Mouse (Mus musculus) embryonic stem cell, embryonic (primary cell): ENCODE data around the gene Hsf2bp.

Source experiments
- CTCF ChIA-PET, 4 experiments: fragments of 300-600 bp in 2 of 4; fragments of 350-600 bp in 2 of 4; sonication (Branson Sonifier 250); formaldehyde crosslinking; loops; one replicate each; lab custom pipeline; 2022; ENCODE audit warnings: inconsistent platforms in 2 of 4; lab: Charles Lee
- POLR2A ChIA-PET, 4 experiments: fragments of 300-600 bp in 2 of 4; fragments of 350-600 bp in 2 of 4; sonication (Branson Sonifier 250); formaldehyde crosslinking; loops; one replicate each; lab custom pipeline; 2022; ENCODE audit warnings: antibody characterized with exemption in 4 of 4, inconsistent platforms in 1 of 4; lab: Charles Lee

Gene Hsf2bp

DNA sequence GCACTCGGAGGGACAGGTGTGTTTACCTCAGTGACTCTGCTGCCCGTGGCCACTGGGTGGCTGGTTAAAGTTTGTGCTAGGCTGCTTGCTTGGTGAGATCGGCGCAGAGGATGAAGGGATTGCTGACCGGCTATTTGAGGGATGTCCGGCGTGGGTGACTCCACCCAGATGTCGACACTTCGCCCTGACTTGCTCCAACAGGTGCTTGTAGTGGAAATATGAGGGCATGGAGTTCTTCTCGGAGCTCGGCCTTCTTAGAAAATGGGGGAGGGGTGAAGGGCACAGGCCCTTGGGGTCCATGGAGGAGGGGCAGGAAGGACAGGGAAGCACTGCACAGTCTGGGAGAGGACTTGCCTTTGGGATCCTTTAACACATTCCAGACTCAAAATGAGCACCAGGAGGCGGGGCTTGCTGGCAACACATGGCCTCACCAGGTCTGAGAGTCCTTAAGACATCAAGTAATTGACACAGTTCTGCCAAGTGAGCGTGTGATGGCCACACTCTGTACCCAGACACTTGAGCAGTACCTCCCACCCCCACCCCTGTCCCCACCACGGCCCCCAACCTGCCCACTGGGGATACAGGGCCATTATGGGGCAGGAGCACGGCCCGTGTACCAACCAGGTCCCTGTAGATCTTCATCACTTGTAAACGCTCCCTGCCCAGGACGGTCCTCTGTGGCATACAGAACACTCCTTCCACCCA, 120.2 kb downstream of the Hsf2bp start:
- ChIA-PET POLR2A (interaction anchor here in 3 of 4 experiments (0.5 to 1.9 kb wide), 5 partner anchors 11 to 330 kb away, joined by 3 to 5 read pairs (median 4); no protein-coding TSS in a partner anchor), CTCF (interaction anchor here in 1 of 4 experiments (0.7 kb wide), 1 partner anchor 279 kb away, joined by 3 read pairs; the partner anchor contains the start of gene Cbs)

DNA sequence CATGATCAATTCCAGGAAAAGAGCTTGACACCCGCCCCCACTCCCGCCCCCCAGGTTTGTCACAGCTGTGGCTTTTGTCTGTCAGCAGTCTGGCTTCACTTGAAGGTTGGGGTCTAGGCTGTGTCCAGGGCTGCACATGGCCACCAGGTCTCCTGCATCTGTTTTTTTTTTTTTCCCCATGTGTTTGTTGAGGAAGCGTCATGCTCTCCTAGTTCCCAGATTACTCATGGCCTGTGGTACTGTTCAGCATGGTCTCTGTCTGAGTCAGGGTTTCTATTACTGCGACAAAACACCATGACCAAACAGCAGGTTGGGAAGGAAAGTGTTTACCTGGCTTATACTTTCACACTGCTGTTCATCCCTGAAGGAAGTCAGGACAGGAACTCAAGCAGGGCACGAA, 121.8 kb downstream of the Hsf2bp start:
- POLR2A ChIA-PET = interaction anchor here in 1 of 4 experiments (0.6 to 1.2 kb wide), 2 partner anchors 15 to 123 kb away, joined by 3 to 5 read pairs; no protein-coding TSS in a partner anchor
- CTCF ChIA-PET = no interaction called here

DNA sequence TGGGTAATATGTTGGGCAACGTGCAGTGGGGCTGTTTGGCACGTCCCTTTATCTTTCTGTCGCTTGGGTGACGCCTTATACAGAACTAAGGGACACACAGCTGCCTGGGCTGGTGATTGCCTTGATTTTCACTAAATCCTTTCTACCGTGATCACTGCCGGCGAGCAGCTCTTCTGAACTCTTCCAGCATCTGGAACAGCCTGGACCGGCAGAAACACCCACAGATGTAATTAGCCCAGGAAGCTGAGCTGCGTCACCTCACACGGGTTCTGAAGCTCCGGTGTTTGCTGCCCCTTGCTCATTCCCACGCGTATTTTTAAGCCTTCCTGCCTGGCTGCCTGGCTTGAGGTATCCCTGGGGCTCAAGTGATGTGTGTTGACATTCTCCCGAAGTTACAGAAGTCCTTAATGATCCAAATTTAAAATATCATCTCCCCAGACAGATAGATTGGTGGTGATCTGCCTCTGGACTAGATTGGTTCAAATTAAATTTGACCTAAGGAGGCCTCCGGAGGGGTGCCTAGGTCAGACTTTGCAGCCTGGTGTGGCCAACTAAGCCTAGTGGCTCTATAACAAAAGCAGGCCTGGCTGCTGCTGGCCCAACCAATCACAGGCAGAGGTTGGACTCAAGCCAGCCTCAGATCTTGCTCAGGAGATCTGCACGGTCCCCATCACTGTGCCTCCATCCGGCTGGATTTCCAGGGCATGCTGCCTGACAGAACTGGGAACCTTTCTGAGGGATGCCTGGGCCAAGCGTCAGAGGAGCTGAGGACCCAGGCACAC, 123.1 kb downstream of the Hsf2bp start:
- ChIA-PET CTCF (no interaction called here), POLR2A (interaction anchor here in 1 of 4 experiments (1.0 kb wide), 1 partner anchor 15 kb away, joined by 4 read pairs; no protein-coding TSS in a partner anchor)

DNA sequence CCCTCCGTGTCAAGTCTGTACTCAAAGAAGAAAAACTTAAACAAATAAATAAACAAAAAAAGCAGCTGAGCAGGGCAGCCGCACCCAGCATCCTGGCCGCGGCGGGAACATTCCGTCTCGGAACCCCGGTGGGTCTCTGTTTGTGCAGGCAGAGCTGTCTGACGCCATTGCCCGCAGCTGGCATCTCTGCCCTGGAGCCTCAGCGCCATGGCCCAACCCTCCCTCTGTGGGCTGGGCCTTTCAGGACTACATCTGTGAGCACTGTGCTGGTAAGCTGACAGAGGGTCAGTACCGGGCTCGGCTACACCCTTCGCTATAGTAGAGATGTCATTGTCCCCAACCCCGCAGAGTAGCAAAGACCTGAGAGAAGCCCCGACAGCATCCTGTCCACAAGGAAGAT, 123.8 kb downstream of the Hsf2bp start:
- ChIA-PET POLR2A (interaction anchor here in 2 of 4 experiments (0.6 to 1.0 kb wide), 3 partner anchors 15 to 59 kb away, joined by 3 to 5 read pairs (median 4); no protein-coding TSS in a partner anchor), CTCF (no interaction called here)

DNA sequence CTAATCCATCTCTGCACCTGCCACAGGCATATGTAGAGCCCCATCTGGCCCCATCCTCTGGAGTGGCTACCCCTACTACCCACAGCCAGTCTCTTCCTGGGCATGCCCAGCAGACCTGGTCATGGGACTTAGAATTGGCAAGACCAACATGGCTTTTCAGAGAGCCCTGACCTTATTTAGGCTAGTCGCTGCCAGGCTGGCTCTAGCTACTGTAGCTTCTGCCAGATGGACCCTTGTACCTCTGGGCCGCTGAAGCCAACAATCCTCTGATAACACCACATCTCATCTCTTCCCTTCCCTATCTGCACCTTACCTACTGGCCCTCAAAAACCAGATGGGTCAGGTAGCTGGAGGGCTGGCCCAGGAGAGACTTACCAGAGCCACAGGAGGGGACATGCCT, 127.2 kb downstream of the Hsf2bp start:
- POLR2A ChIA-PET = interaction anchor here in 1 of 4 experiments (0.7 to 1.6 kb wide), 3 partner anchors 11 to 278 kb away, joined by 3 to 6 read pairs (median 3); no protein-coding TSS in a partner anchor

DNA sequence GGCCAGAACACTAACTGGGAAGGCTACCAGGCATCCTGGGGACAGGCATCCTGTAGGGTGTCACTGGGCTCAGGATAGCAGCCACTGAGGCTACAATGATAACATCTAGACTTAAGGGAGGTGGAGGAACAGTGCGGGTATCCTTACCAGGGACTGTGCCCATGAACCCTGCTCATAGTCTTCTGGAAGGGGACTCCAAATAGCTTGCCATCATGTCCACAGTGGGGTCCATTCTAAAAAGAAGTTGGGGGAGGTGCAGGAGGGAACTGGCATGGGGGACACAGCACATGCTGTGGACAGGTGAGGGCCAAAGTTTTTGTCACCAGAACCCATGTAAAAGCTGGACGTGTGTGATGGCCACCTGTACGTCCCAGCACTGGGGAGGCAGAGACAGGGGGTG, 129.7 kb downstream of the Hsf2bp start:
- ChIA-PET CTCF (no interaction called here), POLR2A (interaction anchor here in 3 of 4 experiments (0.6 to 1.0 kb wide), 3 partner anchors 8 to 660 kb away, joined by 3 to 4 read pairs (median 3); no protein-coding TSS in a partner anchor)

More for the DNA sequence above, 127.2 kb downstream of the Hsf2bp start:
- CTCF ChIA-PET = interaction anchor here in 1 of 4 experiments (0.6 to 1.6 kb wide), 2 partner anchors 158 to 216 kb away, joined by 3 read pairs; no protein-coding TSS in a partner anchor

DNA sequence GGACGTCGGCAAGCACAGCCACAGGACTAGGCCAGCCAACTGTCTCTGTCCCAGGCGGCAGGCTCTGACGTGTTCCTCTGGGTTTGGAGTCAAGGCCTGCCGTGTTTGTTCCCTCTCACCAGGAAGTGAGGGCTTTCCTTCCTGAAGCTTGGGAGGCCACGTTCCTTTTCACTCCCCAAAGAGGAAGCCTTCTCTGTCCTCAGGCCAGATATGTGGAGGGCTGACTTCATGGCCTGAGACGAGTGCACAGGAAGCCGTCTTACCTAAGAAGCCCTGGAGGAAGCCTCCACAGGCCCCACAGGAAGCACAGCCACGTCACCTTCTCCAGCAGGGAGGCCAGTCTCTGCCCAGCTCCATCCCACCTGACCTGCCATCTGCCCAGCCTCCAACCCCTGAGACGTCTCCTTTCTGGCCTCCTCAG, 130.3 kb downstream of the Hsf2bp start:
- POLR2A ChIA-PET = interaction anchor here in 2 of 4 experiments (1.0 to 1.1 kb wide), 3 partner anchors 8 to 12 kb away, joined by 3 to 4 read pairs (median 3); no protein-coding TSS in a partner anchor
- CTCF ChIA-PET = no interaction called here

DNA sequence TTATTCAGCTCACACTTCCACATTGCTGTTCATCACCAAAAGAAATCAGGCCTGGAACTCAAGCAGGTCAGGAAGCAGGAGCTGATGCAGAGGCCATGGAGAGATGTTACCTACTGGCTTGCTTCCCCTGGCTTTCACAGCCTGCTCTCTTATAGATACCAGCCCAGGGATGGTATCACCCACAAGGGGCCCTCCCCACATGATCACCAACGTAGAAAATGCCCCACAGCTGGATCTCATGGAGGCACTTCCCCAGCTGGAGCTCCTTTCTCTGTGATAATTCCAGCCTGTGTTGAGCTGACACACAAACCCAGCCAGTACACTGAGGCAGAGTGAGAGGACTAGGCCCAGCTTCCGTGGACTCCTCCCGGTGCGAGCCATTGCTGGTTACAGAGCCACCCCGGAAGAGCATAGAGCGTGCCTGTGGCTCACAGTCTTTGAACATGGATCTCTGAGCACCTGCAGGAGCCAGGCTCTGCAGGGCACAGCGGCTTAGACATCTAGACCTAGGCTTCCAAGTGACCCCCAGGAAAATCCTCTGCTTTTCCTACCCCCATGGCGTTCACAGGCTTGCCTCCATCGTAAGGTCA, 130.9 kb downstream of the Hsf2bp start:
- ChIA-PET CTCF (no interaction called here), POLR2A (interaction anchor here in 3 of 4 experiments (0.6 to 1.1 kb wide), 9 partner anchors 11 to 607 kb away, joined by 3 to 10 read pairs (median 3); no protein-coding TSS in a partner anchor)

DNA sequence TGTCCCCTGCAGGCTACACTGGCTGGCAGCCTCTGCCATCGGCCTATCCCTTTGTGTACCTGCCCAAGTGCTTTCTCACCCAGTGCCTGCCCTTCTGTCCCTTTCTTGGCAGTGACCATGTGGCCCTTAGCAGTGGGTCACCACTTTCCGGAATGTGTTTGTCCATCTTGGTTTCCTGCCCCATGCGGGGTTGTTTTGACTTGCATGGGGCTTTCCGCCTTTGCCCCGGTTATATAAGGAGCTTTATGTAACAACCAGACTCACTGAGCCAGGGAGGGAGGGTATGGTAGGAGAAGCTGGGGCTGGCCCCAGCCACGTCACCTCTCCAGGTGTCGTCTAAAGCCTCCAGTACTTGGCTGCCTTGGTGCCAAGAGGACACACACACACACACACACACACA, 132.1 kb downstream of the Hsf2bp start:
- ChIA-PET POLR2A (interaction anchor here in 2 of 4 experiments (0.5 to 1.4 kb wide), 3 partner anchors 12 to 240 kb away, joined by 3 to 8 read pairs (median 4); no protein-coding TSS in a partner anchor), CTCF (no interaction called here)

DNA sequence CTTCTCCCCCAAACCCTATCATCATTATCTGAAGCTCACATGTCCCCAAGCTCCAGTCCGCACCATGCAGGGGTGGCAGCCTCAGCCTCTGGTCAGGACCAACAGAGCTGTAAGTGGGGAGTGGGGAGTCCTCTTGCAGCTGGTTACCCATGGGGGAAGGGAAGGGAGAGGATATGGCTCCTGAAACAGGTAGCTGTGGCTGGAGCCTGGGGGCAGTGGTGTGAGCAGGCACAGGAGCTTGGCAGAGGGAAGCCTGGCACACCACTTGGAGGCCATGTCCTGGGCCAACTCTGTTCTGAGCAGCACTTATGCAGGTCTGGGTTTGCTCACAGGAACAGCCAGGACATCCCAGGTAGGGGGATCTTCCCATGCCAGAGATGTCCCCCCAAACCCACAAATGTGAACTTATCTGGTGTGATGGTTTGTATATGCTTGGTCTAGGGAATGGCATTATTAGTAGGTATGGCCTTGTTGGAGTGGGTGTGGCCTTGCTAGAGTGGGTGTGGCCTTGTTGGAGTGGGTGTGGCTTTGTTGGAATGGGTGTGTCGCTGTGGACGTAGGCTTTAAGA, 133.4 kb downstream of the Hsf2bp start:
- CTCF ChIA-PET = interaction anchor here in 1 of 4 experiments (0.6 kb wide), 1 partner anchor 171 kb away, joined by 4 read pairs; no protein-coding TSS in a partner anchor
- POLR2A ChIA-PET = interaction anchor here in 2 of 4 experiments (0.6 to 0.7 kb wide), 4 partner anchors 44 to 132 kb away, joined by 3 to 6 read pairs (median 4); no protein-coding TSS in a partner anchor

DNA sequence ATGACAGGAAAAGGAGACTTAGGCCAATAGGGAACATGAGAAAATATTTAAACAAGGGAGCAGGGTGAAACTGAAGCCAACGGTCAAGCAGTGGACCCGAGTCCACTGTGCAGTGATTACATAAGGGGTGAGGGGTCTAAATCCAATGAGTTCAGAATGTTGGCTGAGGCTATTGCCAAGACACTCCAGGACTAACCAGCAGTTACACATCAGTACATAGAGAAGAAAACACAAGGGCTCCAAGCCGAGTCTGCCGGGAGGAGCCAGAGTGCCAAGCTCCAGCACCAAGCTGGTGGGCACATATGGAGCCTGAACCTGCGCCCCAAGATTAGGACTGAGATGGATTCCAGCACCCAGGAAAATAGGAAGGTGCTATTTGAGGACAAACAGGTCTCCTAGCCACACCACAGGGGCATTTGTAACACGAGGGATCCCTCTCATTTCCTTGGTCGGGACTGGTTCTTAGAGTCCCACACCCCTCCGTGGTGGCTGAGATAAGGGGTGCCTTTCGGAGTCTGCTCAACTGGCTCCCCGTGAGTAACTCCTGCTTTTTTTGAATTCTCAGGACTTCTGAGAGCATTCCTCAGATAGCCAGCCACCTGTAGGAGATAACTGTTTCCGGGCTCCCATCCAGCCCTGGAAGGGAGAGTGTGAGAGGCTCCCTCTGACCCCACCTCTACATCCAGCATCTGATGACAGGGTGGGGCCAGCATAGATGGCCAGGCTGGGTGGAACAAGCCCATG, 134.5 kb downstream of the Hsf2bp start:
- ChIA-PET POLR2A (no interaction called here), CTCF (no interaction called here)

DNA sequence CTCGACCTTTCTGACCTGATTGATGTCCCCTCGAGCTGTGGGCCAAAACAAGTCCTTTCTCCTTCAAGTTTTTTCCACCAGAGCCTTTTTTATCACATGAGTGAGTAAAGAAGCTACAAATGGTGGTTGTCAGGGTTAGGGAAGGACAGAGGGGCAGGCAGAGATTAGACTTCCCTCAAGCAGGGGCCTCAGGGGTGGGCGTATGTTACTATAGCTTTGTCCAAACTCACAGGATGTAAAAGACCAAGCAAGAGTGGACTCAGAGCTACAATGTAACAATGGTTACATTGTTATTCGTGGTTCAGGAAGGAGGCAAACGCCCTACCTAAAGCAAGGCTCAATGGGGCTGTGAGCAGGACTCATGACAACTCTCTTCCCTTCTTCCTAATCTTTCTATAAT, 137.2 kb downstream of the Hsf2bp start:
- ChIA-PET POLR2A (interaction anchor here in 3 of 4 experiments (0.6 to 1.8 kb wide), 18 partner anchors 7 to 96 kb away, joined by 3 to 20 read pairs (median 4); no protein-coding TSS in a partner anchor), CTCF (no interaction called here)

DNA sequence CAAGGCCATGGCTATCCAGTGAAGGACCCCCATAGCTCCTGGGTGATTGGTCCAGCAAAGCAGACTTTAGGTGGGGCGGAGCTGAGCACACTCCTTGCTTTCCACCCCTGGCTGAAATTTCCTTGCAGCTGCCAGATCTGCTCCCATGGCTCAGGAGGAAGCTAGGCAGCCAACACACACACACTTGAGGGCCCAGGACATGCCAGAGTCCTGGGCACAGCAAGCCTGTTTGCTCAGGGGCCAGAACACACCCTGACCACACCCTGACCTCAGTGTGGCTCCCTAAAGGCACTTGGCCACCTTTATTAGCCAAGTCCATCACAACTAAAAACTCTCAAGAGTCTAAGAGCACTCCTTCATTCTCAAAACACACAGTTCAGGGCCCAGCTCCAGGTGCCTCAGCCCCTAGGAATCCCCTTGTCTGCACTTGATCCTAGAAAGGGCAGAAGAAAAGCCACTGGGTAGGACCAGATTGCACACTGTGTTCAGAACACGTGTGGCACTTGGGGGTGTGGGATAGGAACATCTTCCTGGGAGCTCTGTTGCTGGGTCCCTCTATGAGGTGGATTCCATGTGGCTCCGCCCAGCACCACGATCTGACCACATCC, 138.9 kb downstream of the Hsf2bp start:
- POLR2A ChIA-PET = interaction anchor here in 3 of 4 experiments (0.5 to 1.7 kb wide), 6 partner anchors 9 to 593 kb away, joined by 3 to 9 read pairs (median 3); no protein-coding TSS in a partner anchor

DNA sequence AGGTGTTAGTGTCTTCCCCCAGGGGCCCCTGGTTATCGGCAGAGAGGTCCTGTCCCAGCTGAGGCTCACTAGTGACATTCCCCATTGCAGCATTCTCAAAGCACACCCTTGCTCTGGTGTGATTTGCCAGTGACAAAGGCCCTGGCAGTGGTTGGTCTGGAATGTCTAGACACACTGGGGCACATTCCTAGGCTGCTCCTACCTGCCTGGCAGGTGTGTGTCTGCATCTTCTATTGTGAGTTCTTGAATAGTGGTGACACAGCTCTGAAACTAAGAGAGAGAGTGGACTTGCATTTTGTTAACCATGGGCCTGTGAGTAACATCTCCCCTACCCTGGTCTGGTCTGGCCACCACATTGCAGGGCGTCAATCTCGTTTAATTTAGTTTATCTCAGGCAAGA, 139.4 kb downstream of the Hsf2bp start:
- CTCF ChIA-PET = no interaction called here
- POLR2A ChIA-PET = interaction anchor here in 3 of 4 experiments (0.7 to 1.2 kb wide), 3 partner anchors 14 to 592 kb away, joined by 3 read pairs; no protein-coding TSS in a partner anchor

More for the DNA sequence above, 138.9 kb downstream of the Hsf2bp start:
- CTCF ChIA-PET = interaction anchor here in 1 of 4 experiments (1.3 kb wide), 1 partner anchor 45 kb away, joined by 3 read pairs; no protein-coding TSS in a partner anchor

DNA sequence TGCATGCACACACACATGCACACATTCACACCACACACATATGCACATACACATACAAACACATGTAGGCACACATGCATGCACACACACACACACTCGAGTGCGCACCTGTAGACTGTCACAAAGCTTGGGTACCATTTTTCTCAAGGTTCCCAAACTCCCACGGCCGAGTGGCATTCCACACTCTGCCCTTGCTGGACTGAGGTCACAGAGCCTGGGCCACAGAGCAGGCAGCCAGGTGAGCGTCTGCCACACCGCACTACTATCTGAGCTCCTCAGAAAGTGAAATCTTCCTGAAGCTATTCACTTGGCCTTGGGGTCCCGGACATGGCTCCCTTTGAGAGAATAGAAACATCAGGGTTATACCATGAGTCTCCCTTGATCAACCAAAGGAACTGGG, 139.8 kb downstream of the Hsf2bp start:
- ChIA-PET POLR2A (interaction anchor here in 2 of 4 experiments (1.1 to 1.3 kb wide), 3 partner anchors 14 to 140 kb away, joined by 3 read pairs; partner anchors contain the start of genes Hsf2bp (in 1 of the 2) and Rrp1b (in 1 of the 2)), CTCF (no interaction called here)
